Mouse (Mus musculus): ENCODE data around the gene 4933427D14Rik.

DNA sequence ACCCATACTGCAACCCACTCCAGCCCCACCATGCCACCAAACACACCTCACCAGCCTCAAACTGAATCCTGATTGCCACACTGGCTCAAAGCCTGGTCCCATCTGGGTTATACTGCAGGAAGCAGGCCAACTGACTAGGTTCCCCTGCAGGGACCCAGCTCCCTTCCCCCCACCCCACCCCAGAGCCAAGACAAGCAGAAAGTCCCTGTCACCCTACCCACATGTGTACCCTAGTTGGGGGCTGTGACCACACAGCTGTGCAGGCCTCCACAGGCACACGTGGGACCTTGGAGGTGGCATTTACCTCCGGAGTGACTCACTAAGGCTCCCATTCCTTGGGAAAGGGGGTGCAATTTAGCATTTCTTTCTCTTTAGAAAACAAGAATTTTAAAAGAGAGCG lies 76.8 kb downstream of the 4933427D14Rik start:
- no peak for TF ChIP-seq CTCF (IDR thresholded peaks at IDR 0.05; ENCODE audit: borderline replicate concordance, control insufficient read depth, extremely low read depth, insufficient read depth, low read length, poor library complexity)
- no peak for TF ChIP-seq POLR2A (IDR thresholded peaks at IDR 0.05; ENCODE audit: control insufficient read depth, extremely low read depth, insufficient read depth, low read length, poor library complexity)
